Mouse (Mus musculus) forebrain, embryonic 15.5 days (tissue): Measurements from ENCODE around the gene Map3k1. TPM values are rescaled to one million over a fixed set of nuclear protein-coding genes. Genes with fewer than 3 reads are reported as not detected.

Experiments
- ATAC-seq: fragments of 200-750 bp; cut with Nextera tagmentation; replicated peaks from 2 replicates; pipeline ENCODE4 v1.8.0; 2017; ENCODE audit warnings: mild to moderate bottlenecking, moderate TSS enrichment, moderate library complexity
- H3K27ac ChIP-seq: fragments of 300-500 bp; sonication (generic); replicated peaks from 2 replicates; pipeline ENCODE4 v1.5.1; 2015; ENCODE audit warnings: mild to moderate bottlenecking, inconsistent platforms
- H3K27me3 ChIP-seq: fragments of 300-500 bp; sonication (generic); 2 replicates; pipeline ENCODE4 v1.6.1; 2015; ENCODE audit warnings: inconsistent platforms
- H3K36me3 ChIP-seq: fragments of 300-500 bp; sonication (generic); 2 replicates; pipeline ENCODE4 v1.6.1; 2015; ENCODE audit warnings: mild to moderate bottlenecking, inconsistent platforms
- H3K4me1 ChIP-seq: fragments of 300-500 bp; sonication (generic); 2 replicates; pipeline ENCODE4 v1.6.1; 2015; ENCODE audit warnings: inconsistent platforms
- H3K4me2 ChIP-seq: fragments of 300-500 bp; sonication (generic); replicated peaks from 2 replicates; pipeline ENCODE4 v1.6.1; 2015; ENCODE audit warnings: mild to moderate bottlenecking, inconsistent platforms
- H3K4me3 ChIP-seq: fragments of 300-500 bp; sonication (generic); 2 replicates; pipeline ENCODE4 v1.5.1; 2015; ENCODE audit warnings: mild to moderate bottlenecking, inconsistent platforms
- H3K9ac ChIP-seq: fragments of 300-500 bp; sonication (generic); replicated peaks from 2 replicates; pipeline ENCODE4 v1.6.1; 2015; ENCODE audit warnings: mild to moderate bottlenecking, inconsistent platforms
- H3K9me3 ChIP-seq: fragments of 300-500 bp; sonication (generic); 2 replicates; pipeline ENCODE4 v1.6.1; 2016; ENCODE audit warnings: inconsistent platforms
- WGBS: fragments of 180-500 bp; shearing (Covaris S2); methylation state at CpG from one replicate; pipeline ENCODE4 v1.1.7; 2015; ENCODE audit warnings: mixed read lengths; 5-methylcytosine and 5-hydroxymethylcytosine counted together
- polyA plus RNA-seq: library from polyadenylated mRNA; unstranded; fragments of >200 nt; fragmentation: Nextera tagmentation; extraction: Ambion mirVana; gene quantifications from 2 replicates; pipeline ENCODE4 v1.2.1, GENCODE M21; 2015

Map3k1 gene
- polyA plus RNA-seq, 1 experiment from 2014 or later: 9.8 TPM

DNA sequence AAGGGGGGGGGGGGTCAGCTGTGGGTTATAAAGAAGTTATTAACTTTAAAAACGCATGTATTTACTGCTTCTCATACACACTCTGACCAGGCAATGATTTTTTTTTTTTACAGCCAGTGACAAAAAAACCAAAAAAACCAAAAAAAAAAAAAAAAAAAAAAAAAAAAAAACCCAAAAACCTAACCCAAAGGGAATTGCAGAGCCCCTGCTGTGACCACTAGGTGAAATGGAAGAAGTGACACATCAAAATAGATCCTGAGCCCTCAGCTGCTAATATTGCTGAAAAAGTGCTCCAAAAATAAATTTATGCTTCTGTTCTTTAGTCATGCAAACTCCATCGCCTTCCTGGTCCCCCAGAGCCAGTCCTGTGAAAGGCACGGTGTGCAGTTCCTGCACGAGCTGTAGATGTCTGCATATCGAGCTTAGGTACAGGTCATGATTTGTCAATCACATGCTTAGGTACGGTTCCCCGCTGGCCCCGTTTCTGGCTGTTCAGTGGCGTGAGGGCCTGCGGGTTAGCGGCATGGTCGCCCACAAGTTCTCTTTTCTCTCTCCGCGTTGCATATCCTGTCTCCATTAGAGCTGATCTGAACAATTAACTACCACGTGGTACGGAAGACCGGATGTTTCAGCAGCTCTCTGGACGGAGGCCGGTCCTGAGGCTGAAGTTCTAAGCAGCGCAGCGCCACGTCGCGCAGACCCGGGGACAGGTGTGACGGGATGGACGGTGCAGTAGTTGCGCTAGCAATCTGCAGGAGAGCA lies 60.3 kb downstream of the Map3k1 start:
- WGBS: 95% methylated on average over 28 of the region's 28 CpGs
- Histone ChIP-seq H3K27ac (no peak overlapping the region), H3K4me2 (no peak overlapping the region), H3K9me3 (no peaks in the 10 kb centered on the region), H3K27me3 (no peaks in the 10 kb centered on the region), H3K4me1 (no peaks in the 10 kb centered on the region), H3K36me3 (peaks cover 24% of the 10 kb centered on the region), H3K9ac (no peak overlapping the region), H3K4me3 (no peak overlapping the region)
- no peak for ATAC-seq

DNA sequence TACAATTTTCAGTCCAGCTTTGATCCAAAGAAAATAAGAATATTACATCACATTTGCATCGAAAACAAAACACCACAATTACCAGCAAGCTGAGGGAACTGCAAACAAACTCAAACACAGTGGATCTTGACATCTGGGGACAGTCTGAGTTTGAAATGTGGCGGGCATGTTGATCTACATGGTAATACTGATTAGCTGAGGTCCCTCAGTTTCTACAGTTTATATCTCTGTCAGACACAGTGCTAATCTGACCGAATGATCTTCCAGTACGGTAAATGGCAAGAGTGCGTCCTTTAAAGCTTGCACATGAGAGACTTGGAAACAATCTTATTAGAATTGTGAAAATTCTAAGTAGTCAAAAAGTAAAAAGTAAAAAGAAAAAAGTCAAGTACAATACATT lies 62.0 kb downstream of the Map3k1 start:
- no peak for ATAC-seq
- Histone ChIP-seq H3K36me3 (peaks cover 15% of the 10 kb centered on the region; the same call in 1 of the 2 replicates), H3K4me3 (no peak overlapping the region), H3K27me3 (no peaks in the 10 kb centered on the region), H3K9me3 (no peaks in the 10 kb centered on the region), H3K4me1 (no peaks in the 10 kb centered on the region), H3K4me2 (no peak overlapping the region), H3K9ac (no peak overlapping the region), H3K27ac (no peak overlapping the region)
- 90% methylated on average over 5 of the region's 5 CpGs for WGBS

DNA sequence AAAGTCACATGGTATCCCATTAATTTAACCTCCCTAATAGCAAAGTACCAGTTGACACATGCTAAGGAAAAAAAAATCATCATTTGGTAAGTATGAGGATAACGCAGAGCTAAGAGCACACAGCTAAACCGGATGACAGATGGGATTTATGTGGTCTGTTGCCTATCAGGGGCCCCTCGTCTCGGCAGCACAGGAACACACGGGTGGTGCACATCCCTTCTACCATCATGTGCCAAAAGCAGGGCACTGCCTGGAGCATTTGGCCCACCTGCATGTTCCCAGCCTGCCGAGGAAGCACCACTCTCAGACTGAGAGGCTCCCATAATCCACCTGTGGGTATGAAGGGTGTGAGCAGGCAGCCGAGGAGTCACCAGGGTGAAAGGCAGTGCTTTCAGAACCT lies 63.6 kb downstream of the Map3k1 start:
- Histone ChIP-seq H3K9ac (no peak overlapping the region), H3K36me3 (0 out of 2 replicates have a peak, but pooled peaks cover 12% of the 10 kb centered on the region), H3K9me3 (no peaks in the 10 kb centered on the region), H3K27me3 (no peaks in the 10 kb centered on the region), H3K4me3 (no peak overlapping the region), H3K4me1 (no peaks in the 10 kb centered on the region), H3K4me2 (no peak overlapping the region), H3K27ac (no peak overlapping the region)
- 68% methylated on average over 7 of the region's 7 CpGs for WGBS
- no peak for ATAC-seq

DNA sequence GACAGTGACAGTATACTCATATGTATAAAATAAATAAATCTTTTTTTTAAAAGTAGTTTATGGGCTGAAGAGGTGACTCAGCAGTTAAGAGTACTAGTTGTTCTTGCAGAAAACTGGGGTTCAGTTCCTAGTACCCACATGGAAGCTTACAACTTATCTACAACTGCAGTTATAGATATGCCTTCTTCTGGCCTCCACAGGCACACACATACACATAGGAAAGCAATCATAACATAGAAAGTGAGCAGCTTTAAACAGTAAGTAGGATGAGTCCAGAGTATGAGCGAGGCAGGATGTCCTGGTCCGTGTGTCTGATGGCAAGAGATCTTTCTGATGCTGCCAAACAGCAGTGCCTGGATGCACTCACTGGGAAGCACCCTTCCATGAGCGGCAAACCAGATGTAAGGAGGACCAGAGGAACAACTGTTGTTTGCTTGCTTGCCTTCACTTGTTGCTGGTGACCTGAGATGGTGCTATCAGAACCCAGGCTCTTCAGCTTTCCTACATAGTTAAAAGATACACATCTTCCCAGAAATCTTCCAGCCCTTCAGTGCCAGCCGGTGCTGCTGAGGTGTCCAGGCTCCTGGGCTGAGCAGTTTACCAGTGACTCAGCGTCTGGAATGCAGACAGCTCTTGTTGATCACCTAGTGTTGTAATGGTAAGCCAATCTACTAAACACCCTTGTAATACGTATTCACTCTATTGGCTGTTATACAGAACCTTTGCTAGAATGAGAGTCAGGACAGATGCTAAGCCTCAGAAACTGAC lies 64.4 kb downstream of the Map3k1 start:
- H3K4me2 ChIP-seq: no peak overlapping the region
- H3K4me1 ChIP-seq: no peaks in the 10 kb centered on the region
- H3K9me3 ChIP-seq: no peaks in the 10 kb centered on the region
- WGBS: 87% methylated on average over 6 of the region's 6 CpGs
- no peak overlapping the region for H3K27ac ChIP-seq
- H3K9ac ChIP-seq: no peak overlapping the region
- no peaks in the 10 kb centered on the region for H3K27me3 ChIP-seq
- H3K4me3 ChIP-seq: no peak overlapping the region
- H3K36me3 ChIP-seq: 0 out of 2 replicates have a peak, but pooled peaks cover 12% of the 10 kb centered on the region
- no peak for ATAC-seq

DNA sequence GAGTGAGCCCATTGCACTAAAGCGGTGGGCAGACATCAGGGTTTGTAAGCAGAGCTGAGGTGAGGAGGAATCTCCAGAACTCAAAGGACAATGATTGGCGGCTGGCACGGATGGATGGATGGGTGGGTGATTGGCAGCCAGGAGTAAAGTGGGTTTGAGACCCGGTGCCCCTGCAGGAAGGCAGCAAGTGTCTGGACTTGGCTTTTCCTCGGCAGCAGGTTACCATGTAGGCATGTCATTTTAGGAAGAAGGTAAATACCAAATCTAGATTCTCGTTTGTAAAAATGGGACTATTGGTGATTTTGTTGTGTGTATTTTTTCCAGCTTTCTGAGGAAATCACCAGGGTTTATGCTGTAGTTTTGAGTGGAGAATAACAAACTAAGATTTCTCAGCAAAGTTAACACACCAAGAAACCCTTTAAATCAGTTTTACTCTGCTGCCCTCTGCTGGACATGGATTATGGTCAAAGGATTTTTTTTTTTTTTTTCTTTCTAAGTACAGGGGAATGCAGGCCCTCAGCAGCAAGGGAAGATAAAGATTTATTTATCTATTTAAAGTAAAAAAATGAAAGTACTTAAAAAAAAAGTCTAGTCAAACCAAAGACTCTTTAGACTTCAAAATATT lies 66.7 kb downstream of the Map3k1 start:
- WGBS: 67% methylated on average over 6 of the region's 6 CpGs
- no peak for ATAC-seq

DNA sequence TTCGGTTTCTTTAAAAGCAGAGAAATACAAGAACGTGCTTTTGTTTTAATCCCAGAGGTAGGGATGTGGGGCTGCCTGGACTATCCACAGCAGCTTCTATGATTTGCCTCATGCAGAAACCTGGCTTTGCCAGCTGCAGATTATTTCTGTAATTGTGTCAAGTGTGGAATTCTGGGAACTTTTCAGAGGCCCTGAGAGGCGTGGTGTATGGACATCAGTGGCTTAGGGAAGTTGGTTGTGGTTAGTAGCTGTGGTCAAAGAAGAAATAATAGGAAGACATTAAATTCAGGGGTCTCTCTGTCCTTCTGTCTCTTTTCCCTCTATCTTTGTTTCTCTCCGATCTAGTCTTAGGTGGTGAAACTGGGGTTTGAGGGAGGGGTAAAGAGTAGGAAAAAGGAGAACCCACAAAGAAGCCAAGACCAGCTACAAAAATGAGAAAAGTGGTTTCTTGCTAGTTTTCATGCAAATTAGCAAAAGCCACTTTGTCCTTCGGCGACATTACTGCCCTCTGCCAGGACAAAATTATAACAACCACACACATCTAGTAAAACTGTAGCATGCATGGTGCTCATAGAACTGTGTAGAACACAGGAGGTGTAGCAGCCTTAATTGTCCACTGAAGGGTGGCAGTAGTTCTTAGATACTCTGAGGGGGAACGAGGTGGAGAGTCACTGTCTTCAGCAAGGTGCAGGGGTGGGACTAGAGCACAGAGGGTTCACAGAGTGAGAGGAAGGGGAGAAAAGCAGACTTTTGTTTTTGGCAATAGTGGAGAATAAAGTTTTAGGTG lies 67.4 kb downstream of the Map3k1 start:
- Histone ChIP-seq H3K36me3 (no peaks in the 10 kb centered on the region), H3K27ac (no peak overlapping the region), H3K27me3 (no peaks in the 10 kb centered on the region), H3K9me3 (no peaks in the 10 kb centered on the region), H3K9ac (no peak overlapping the region), H3K4me1 (no peaks in the 10 kb centered on the region), H3K4me2 (no peak overlapping the region), H3K4me3 (no peak overlapping the region)
- WGBS: 76% methylated on average over 7 of the region's 7 CpGs
- no peak for ATAC-seq

More for the DNA sequence above, 66.7 kb downstream of the Map3k1 start:
- Histone ChIP-seq H3K4me2 (no peak overlapping the region), H3K9ac (no peak overlapping the region), H3K9me3 (no peaks in the 10 kb centered on the region), H3K4me1 (no peaks in the 10 kb centered on the region), H3K4me3 (no peak overlapping the region), H3K36me3 (0 out of 2 replicates have a peak, but pooled peaks cover 2% of the 10 kb centered on the region), H3K27me3 (no peaks in the 10 kb centered on the region), H3K27ac (no peak overlapping the region)

DNA sequence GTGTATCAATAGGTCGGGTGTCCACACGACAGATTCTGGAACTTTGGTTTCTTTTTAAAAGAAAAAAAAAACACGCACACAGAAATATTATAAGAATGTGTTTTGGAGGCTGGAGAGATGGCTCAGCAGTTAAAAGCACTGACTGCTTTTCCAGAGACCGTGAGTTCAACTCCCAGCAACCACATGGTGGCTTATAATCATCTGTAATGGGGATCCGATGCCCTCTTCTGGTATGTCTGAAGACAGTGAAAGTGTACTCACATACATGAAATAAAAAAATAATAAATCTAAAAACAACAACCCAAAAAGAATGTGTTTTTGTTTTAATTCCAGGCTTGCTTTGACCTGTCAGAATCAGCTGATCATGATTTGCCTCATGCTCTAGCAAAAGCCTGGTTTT lies 81.9 kb downstream of the Map3k1 start:
- Histone ChIP-seq H3K27ac (no peak overlapping the region), H3K9me3 (no peaks in the 10 kb centered on the region), H3K4me3 (no peak overlapping the region), H3K9ac (no peak overlapping the region), H3K27me3 (no peaks in the 10 kb centered on the region), H3K36me3 (no peaks in the 10 kb centered on the region), H3K4me1 (peaks cover 9% of the 10 kb centered on the region), H3K4me2 (no peak overlapping the region)
- no peak for ATAC-seq
- 94% methylated on average over 5 of the region's 5 CpGs for WGBS

DNA sequence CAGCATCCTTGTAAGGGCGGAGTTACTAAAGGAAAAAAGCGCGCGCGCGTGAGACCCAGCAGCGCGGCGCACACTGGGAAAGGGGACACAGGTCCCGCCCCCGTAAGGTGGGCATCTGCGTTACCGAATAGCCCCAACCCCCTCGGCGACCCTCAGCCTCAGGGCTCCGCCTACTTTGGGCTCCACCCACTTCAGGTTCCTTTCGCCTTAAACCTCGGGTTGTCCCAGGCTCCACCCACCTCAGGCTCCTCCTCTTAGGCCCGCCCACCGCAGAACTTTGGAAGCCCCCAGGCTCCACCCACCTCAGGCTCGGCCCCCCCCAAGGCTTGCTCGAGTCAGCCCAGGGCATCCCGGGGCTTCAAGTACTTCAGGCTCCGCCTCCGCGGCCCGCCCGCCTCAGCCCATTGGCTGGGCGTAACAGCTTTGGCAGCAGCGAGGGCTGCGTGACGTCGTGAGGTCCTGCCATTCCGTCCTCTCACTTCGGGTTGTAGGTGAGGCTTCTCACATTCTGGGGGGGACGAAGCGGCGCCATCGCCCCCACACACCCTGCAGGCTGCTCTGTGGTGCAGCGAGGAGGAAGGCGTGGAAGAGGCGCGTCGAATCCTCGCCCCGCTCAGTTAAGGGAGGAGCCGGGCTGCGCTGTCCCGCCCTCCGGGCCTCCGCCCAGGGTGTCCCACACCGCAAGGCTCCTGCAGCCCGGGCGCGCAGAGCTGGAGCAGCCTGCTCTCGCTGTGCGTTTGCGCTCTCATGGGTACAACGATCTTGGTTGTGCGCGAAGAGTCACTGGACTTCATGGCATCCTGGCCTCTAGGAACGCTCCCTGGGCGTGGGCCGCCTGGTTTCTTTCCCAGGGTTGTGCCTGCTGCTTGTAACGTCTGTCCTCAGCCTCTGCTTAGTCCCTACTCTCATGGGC lies 83.4 kb downstream of the Map3k1 start:
- Histone ChIP-seq H3K4me3 (peak overlapping the region; percentile 79), H3K9me3 (no peaks in the 10 kb centered on the region), H3K9ac (peak overlapping the region; percentile 61), H3K27me3 (no peaks in the 10 kb centered on the region), H3K27ac (peak overlapping the region; percentile 62), H3K4me2 (peak overlapping the region; percentile 88), H3K36me3 (no peaks in the 10 kb centered on the region), H3K4me1 (peaks cover 9% of the 10 kb centered on the region)
- ATAC-seq: peak; percentile 99
- WGBS: under 1% methylated on average over 65 of the region's 65 CpGs

DNA sequence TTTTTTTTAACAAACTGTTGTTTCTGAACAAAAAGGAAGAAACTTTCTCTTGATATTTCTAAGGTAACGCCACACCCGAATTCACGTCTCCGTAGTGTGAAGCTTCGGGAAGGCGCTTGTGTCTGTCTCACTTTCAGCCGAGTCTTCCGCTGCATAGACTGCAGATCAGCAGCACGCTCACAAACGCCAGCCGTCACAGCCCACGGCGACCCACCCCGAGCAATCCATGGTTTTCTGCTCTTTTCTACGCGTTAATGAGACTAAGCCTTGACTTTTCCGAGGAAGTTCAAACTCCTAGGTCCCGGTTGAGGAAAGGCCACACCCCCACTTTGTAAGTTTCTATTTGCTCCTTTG lies 84.0 kb downstream of the Map3k1 start:
- Histone ChIP-seq H3K9me3 (no peaks in the 10 kb centered on the region), H3K4me1 (peaks cover 9% of the 10 kb centered on the region), H3K4me3 (peak overlapping the region; percentile 79), H3K36me3 (no peaks in the 10 kb centered on the region), H3K9ac (peak overlapping the region; percentile 33), H3K27ac (no peak overlapping the region), H3K27me3 (no peaks in the 10 kb centered on the region), H3K4me2 (peak overlapping the region; percentile 88)
- under 1% methylated on average over 18 of the region's 18 CpGs for WGBS
- ATAC-seq: no peak

DNA sequence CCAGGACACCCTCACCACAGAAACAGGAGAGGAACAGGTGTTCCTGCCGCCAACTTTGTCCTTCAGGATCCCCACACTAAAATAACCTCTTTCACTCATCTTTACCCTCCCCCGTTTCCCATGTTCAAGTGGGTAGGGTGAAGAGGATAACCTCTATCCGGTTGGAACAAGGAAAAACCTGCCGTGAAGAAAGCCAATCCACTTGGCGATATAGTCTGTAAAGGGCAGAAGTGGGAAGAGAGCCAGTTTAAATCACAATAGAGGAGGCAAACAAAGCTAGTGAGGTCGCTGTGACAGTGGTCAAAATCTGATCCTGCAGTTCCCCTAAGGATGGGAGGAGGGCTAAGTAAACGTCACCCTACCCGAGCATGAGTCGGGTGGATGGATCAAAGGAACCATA lies 89.1 kb downstream of the Map3k1 start:
- H3K9me3 ChIP-seq: no peaks in the 10 kb centered on the region
- 70% methylated on average over 9 of the region's 9 CpGs for WGBS
- no peak overlapping the region for H3K4me3 ChIP-seq
- H3K4me1 ChIP-seq: peaks cover 5% of the 10 kb centered on the region; the same call in 1 of the 2 replicates
- no peak overlapping the region for H3K9ac ChIP-seq
- peaks cover 27% of the 10 kb centered on the region for H3K36me3 ChIP-seq
- no peak overlapping the region for H3K27ac ChIP-seq
- no peak overlapping the region for H3K4me2 ChIP-seq
- H3K27me3 ChIP-seq: no peaks in the 10 kb centered on the region
- ATAC-seq: no peak

DNA sequence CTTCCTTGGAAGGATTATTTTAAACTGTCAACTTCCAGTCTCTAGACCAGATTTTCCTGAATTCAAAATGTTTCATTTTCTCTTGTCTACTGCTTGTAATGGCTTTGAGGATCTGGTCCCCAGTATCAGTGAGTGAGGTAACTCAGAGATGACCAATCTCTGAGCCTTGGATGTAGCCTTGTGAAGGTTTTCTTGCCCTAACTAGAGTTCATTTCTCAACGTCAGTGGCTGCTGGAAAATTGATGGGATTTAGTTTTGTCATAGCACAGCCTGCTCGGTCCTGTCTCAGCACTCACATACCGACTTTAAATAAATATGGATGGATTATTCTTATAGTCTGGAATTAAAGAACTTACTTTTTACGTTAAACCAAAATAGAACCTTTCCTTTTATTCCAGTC lies 98.3 kb downstream of the Map3k1 start:
- WGBS: 93% methylated on average over 4 of the region's 4 CpGs
- H3K36me3 ChIP-seq: peaks cover 92% of the 10 kb centered on the region
- no peak for ATAC-seq
- H3K4me3 ChIP-seq: no peak overlapping the region
- H3K9me3 ChIP-seq: no peaks in the 10 kb centered on the region
- H3K4me2 ChIP-seq: no peak overlapping the region
- H3K27me3 ChIP-seq: no peaks in the 10 kb centered on the region
- H3K9ac ChIP-seq: no peak overlapping the region
- no peaks in the 10 kb centered on the region for H3K4me1 ChIP-seq
- H3K27ac ChIP-seq: no peak overlapping the region
